Mouse (Mus musculus) right cerebral cortex, adult 18-20 months (tissue): ENCODE data around the gene Cog5.

Experiments
- DNase-seq: peaks from one replicate; pipeline ENCODE4 v3.0.0; 2022; ENCODE audit warnings: mixed read lengths

Cog5 gene

DNA sequence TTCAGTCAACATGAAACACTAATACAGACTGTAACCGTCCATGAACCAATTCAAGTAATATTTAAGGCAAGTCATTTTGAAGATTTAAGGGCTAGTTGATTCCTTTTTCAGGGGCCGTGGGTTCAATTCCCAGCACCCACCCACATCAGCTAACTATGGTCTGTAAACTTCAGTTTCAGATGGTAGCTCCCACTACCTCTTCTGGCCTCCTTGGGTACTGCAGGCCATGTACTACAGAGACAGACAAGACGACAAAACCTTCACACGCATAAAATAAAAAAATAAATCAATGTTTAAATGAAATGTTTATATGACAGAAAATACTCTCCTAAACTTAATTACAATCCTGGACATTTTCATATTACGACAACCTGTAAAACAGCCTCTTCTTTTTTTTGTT is 292.8 kb downstream of the Cog5 start:
- no peak for DNase-seq

DNA sequence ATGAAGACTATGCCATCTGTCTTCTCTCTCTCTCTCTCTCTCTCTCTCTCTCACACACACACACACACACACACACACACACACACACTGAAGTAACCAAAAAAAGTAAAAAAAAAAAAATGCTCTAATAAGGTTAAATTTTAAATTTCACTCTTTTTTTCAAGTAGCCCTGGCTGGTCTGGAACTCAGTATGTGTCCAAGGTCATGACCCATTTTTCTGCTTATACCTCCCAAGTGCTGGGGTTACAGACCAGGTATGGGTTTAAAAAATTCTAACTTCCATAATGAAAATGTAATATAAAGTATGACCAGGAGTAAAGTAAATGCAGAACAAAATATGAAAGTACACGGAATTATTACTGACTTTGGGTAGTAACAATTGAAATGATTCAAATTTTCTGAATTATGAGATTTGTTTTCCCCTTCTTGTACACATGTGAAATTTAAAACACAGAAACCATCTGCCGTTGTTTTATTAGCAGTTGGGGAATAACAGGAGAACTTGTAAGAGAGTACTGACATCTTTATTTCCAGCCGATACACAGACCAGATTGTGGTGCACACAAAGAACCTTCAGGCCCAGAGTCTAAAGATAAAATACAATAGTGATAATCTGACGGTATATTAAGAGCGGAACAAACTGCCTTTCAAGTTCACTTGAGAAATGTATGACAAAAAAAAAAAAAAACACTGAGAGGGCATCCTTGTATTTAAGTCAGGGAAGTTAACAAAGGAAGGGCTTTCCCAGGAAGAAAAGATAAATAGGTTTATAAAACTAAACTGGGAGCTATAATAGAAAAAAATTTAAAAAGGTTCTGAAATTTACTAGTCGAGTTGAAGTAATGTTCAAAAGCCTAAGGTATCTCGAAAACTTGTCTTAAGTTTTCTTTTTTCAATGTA is 293.7 kb downstream of the Cog5 start:
- DNase-seq, result no peak

DNA sequence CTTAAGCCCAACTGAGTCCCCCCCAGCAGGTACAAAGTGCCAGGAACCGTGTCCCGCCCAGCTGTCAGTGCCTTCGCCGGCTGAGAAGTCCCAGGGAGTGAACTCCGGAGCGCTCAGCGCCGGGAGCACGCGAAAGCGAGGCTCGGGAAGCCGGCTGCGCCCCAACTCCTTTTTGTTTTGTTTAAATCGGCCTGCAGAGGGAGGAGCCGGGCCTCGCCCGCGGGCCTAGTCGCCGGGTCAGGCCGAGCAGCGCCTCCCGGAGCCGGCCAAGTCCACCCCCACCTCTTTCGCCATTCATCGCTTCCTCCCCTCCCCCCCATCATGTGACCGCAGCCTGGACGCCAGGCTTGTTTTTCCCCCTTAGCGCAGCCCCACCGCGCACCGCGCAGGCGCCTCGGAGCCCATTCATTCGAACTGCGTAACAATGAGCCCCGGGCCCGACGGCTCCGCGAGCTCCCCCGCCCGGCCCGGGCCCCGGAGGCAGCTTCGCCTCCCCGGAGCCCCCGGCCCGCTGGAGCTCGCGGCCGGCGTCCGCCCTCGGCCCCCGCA is 294.6 kb downstream of the Cog5 start:
- peak; percentile 91 for DNase-seq

DNA sequence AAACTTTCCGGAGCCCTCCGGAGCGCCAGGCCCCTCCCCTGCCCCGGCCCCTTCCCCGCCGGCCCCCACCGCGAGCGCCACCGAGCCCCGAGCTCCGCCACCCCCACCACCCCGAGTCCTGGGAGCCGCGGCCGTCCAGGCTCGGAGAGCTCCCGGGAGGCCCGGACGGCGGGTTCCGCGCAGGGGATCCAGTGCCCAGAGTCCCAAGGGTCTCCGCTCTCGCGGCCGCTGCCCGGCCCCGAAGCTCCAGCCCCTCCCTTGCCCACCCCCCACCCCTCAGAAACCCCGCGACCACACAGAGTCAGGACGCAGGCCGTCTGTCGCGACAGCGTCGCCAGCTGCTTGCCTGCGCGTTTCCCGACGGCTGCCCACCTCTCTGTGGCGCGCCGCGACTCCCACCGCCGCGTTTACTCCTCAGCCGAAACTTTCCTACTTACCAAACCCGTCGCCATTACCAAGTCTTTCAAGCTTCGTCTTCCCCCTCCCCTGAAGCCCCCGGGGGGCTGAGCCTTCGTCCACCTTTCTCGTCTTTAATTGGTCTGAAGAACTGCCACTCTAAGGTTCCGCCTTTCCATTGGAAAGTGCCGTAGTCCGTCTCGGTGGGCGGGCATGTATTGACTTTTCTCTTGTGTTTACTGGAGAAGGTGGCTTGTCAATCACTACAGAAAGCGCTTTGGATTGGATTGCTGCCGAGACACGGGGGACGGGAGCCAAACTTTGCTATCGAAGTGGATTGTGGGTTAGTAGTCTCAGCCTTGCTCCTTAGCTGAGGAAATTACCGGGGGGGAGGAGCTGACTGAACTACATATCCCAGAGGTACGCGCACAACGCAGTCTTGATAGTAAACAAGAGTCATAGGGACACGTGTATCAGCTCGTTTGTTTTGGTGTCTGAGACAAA is 295.3 kb downstream of the Cog5 start, which contains the start of gene Hbp1:
Hbp1 (minus strand) TSS at position 777 of the 900 bp plus-strand sequence.
- peak; percentile 100 for DNase-seq

DNA sequence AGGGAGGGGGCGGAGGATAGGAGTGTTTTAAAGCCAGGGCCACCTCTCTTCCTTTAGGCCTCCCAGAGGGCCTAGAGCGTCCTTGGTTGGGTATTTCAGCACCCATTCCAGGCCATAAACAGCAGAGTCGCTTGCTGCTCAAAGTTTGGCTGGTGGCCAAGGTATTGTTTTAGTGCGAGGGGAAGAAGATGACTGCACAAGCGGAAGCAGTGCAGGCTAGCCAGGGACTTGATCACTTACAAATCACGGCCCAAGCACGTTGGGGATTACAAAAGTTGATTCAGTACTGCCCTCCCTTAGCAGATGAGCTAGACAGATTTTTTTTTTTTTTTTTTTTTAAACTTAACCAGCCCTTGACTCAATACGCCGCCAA is 296.0 kb downstream of the Cog5 start:
- no peak for DNase-seq

DNA sequence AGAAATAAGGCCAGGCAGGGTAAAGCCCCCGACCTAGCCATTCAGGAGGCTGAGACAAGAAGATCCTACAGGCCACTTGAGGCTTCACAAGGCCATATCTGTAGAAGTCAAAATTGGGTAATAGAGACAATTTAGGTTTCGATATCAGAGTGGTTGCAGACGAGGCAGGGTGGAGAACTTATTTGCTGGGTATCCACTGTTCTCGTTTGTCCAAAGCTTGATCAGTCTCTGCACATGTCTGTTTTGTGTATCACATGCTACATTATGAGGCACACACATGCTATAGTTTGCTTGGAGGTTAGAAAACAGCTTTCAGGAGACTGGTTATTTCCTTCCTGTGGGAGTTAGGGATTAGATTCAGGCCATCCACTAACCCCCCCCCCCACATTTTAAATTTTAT is 301.2 kb downstream of the Cog5 start:
- DNase-seq, result no peak

DNA sequence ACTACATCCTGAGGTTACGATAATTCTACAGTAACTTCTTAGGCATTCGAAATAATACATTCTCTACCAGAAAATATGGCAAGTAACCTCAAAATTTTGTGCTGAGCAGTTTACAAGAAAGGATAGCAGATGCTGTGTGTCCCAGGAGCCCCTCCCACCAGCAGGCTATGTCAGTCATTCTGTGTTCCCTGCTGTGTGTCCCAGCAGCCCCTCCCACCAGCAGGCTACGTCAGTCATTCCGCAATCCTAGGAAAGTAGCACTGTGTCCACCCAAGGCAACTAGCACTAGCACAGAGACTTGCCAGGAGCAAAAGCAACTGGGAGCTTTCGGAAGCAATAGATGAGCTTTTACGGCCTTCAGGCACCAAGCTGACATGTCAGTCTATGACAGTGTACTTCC is 309.4 kb downstream of the Cog5 start:
- no peak for DNase-seq

DNA sequence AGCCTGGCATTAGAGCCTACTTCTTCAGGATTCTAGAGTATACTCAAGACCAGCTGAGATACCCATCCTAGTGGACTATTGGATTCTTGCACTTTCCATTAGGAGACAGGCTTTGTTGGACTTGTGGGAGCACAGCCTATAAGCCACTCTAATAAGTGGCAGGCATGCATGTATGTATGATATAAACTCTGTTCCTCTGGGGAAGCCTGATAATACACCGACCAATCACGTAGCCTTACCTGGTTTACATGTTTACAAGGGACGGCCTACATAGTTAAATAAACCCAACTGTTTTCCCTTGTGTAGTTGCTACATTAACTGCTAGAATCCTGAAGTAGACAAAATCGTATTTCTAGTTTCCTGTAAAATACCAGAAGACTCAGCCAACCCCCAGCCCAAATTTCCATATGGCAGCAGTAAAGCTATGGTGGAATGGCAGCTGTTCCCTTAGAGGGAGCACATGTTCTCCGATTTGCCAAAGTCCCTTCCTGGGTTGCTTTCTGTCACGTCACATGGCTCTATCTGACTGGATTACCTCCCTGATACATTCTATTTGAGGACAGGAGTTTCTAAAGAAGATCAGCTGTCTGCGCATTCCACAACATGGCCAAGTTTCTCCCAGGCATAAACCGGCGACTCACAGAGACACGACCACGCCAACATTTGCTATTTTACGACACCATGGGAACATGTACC is 311.0 kb downstream of the Cog5 start:
- no peak for DNase-seq

DNA sequence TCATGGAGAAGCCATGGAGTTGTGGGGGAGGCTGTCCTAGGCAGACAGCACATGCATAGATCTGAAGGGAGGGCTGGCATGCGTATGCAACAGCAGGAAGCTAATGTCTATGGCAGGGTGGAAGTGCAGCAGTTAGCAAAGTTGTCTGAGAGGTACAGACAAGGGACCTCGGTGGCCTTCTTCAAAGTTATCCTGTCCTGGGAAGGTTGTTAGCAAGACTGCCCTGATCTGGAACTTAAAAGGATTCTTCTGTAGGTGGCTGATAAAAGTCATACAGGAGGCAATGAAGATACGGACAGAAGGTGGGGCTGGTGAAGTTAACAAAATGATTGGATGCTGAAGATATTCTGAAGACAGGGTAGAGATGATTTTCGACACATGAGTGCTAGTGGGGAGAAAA is 311.7 kb downstream of the Cog5 start:
- no peak for DNase-seq

DNA sequence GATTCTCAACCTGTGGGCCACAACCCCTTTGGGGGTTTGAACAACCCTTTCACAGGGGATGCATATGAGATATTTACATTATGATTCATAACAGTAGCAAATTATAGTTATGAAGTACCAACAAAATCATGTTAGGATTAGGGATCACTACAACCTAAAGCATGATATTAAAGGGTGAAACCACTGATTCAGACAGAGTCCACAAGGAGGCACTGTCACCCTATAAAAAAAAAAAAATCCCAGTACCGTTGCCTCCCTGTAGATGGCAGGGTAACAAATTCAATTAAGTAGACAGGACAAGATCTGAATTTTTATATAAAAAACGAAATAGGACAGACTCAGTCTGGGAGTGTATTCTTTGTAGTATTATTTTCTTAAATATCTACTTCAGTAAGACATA is 312.9 kb downstream of the Cog5 start:
- DNase-seq, result peak; percentile 51

DNA sequence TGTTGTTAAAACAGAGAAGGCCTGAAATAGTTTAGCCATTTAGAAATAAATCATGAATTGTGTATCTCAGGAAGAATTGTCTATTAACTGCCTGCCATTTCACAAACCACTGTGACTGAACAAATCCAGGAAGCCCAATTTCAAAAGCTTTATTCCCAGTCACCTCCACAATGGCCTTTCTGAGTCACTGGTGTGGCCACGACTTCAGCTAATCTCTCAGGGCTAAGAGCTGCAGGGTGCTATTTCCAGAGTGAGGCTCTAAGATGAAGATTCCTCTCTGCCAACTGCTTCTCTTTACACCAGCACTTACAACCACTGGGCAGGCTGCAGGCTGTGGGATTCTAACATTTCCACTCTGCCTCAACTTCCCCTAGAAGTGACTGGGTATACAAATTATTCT is 314.4 kb downstream of the Cog5 start:
- no peak for DNase-seq

DNA sequence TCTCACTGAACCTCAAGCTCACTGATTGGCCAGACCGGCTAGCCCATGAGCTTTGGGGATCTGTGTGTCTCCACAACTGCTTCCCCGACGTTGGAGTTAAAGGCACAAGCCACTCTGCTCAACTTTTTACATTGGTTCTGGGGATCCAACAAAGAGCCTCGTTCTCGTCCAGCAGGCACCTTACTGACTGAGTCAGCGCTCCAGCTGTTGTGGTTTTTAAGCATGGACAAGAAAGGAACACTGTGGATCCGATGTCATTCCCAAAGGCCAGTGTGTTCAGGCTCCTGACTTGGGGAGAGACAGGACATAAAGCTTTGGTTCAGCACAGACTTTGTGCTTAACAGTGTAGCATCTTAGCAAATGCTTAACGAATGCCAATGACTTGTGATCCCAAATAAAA is 316.9 kb downstream of the Cog5 start:
- DNase-seq, result no peak

DNA sequence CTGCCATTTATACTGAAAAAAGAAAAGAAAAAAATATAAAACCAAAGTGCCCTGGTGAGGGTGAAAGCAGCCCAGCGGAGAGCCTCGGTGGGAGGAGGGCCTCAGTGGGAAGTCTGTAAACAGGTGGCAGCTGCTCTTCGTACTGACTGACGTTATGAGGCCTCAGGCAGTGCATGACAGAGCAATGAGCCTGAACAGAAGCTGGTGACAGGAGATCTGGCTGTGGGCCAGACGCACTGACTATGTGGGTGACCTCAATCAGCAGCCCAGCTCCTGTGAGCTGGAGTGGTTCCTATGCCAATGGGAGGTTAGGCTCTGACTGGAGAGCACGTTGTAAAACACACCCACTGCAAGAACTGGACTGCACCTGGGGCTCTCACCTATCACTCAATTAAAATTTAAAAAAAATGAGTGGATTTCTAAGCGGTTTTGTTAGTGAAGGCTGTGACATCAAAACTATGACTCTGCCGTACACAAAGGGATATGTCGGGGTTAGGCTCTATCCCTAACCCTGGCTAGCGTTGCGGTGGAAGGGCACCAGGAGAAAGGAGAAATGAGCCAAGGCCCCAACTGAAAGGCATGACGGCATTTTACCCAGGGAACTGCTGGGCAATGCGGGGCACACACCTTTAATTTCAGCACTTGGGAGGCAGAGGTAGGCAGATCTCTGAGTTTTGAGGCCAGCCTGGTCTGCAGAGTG is 319.0 kb downstream of the Cog5 start:
- no peak for DNase-seq

DNA sequence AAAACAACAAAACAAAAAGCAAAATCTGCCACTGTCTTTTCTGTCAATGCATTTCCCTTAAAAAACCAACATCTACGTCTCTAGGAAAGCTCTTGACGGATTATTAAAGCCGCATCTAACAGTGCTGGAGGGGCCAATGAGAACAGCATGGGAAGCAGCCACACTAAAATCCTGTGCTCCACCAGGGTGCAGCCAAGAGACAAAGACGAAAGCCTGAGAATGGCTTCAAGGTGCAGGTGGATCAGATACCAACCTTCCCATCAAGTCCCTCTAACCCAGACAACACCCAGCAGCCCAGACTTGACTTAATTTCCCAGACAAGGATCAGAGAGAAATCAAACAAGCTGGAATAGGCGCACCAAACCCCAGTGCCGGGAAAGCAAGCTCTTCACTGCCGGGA is 321.9 kb downstream of the Cog5 start:
- DNase-seq, result no peak

DNA sequence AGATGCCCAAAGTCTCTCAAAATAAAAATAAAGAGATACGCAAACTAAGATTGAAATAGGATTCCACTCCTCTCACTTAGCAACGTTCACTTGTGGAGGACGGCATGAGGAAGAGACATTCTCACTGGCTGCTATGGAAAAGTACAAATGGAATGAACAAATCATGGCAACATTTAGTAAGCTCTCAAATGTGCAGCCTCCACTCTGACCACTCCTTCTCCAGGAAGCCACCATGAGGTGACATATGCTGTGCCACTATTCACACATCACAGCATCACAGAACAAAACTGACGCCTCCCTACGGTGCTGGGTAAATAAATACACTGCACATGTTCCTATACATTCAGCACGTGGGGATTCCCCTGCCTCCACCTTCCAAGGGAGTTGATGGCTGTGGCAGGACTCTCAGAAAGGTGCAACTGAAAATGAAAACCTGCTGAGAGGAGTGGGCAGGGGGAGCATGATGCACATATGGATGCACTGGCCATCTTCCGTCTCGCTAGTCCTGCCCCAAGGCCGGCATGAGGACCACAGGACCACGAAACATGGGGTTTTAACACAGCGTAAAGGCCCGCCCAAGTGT is 323.0 kb downstream of the Cog5 start:
- no peak for DNase-seq

DNA sequence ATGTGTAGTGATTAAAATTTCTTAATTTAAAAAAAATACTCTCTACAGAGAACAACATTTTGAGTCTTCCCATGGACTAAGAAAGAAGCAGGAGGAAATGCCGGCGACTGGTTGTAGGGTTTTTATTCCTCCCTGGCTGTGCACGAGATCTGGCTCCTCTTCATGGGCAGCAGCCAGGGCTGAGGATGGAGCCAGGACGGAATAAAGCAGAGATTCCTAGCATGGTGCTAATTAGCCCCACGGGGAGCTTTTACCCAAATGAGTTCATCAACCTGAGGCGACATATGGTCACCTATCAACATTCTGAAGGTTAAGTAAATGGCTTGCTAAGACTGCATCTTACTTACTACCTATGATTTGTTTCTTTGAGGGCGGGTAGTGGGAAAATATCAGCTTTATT is 328.6 kb downstream of the Cog5 start:
- DNase-seq, result no peak

DNA sequence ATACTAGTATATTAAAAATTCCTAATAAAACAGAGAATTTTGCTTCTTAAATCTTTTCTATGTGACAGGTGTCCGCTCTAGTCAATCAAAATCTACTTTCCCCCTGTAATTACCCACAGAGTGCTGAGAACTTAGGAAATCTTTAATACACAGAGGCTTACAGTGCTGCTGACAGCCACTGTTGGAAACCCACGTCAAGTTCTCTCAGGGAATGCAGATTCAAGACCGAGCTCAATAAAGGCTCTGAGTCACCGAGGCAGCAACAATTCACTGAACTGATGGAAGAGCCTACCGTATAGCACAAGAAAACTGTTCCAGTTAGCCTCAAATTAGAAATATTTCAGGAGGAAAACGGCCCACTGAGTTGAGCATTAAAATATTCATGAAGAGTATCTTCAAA is 329.1 kb downstream of the Cog5 start:
- peak; percentile 49 for DNase-seq

DNA sequence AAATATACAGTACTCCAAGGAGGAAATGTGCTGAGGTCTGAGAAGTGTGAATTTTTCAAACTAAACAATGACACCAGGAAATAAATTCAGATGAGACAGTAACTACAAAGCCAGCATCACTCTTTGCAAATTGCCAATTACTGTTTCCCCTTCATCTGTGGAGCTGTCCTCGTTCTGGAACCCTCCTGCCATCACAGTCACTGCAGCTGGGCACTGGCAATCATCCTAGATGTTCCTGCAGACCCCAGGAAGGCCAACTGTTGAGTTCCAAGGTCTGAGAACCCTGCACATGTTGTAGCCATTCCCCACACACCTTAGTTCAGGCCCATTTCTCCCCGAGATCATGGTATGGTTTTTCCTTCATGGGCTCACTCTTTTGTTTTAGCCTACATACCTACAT is 329.5 kb downstream of the Cog5 start:
- no peak for DNase-seq

DNA sequence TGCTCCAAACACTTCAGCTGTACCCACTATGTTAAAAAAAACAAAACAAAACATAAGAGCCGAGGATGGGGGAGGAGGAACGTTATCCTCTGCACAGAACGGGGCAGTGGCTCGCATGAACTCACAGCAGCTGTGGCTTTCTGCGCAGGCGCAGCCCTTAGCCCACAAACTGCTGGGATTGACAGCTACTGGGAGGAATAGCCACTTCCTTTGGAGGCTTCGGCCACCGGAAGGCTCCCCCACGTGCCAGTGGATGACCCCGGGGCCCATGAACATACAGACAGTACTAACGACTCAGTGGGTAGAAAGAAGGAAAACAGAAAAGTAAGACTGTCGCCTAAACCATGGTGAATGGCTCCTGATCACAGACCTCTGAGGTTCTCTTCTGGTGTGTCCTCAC is 330.0 kb downstream of the Cog5 start:
- DNase-seq, result no peak

DNA sequence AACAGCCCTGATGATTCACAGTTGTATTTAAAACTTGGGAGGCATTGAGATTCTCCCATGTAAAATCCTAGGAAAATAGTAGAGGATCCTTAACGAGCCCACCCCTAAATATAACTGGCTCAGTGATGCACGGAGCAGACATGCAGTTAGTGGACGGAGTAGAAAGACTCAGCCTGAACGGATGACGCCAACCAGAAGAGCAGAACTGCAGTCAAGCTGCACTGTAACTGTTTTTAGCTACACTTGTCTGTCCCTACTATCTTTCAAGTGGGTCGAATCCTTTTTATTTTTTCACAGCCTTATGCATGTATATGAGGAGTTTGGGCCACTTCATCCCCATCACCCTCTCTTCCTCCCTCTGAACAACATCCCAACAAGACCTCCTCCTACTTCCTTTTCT is 331.1 kb downstream of the Cog5 start:
- no peak for DNase-seq

DNA sequence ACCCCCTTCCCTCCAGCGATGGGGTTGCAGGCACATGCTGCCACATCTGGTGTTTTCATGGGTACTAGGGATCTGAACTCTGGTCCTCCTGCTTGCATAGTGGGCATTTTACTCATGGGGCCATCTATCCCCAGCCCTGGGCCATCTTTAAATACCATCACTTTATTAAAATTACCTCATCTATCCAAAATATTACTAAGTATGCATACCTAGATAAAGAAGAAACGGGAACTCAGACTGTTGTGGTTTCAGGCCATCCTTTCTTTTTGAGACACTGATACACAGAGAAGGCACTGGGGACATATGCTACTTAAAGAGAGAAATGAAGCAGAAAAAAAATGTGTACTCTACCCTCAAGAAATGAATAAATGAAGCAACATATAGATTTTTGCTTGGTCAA is 331.8 kb downstream of the Cog5 start:
- DNase-seq, result no peak
